Mouse (Mus musculus): ENCODE measurements around the gene Fzd10.

Gene Fzd10

GRCm38 (mm10) chr5:128601036-128602019 lies 684 bp downstream of the Fzd10 start:
- intact Hi-C loops (cut with DNase I), result loop anchor here (5.0 kb wide), 1 partner anchor 49 kb away; no protein-coding TSS in a partner anchor

GRCm38 (mm10) chr5:128603693-128604092 lies 3.0 kb downstream of the Fzd10 start:
- intact Hi-C loops (cut with DNase I), result loop anchor here (5.0 kb wide), 1 partner anchor 51 kb away; no protein-coding TSS in a partner anchor

- intact Hi-C loops (cut with DNase I), result loop anchor here (2.0 kb wide), 1 partner anchor 76 kb away; no protein-coding TSS in a partner anchor
These were observed 6.0 kb downstream of the Fzd10 start for GRCm38 (mm10) chr5:128606596-128606995.

GRCm38 (mm10) chr5:128609091-128609490 lies 8.4 kb downstream of the Fzd10 start:
- intact Hi-C loops (cut with DNase I), result no loop called here

GRCm38 (mm10) chr5:128617621-128618020 lies 17.0 kb downstream of the Fzd10 start:
- intact Hi-C loops (cut with DNase I), result no loop called here

DNA sequence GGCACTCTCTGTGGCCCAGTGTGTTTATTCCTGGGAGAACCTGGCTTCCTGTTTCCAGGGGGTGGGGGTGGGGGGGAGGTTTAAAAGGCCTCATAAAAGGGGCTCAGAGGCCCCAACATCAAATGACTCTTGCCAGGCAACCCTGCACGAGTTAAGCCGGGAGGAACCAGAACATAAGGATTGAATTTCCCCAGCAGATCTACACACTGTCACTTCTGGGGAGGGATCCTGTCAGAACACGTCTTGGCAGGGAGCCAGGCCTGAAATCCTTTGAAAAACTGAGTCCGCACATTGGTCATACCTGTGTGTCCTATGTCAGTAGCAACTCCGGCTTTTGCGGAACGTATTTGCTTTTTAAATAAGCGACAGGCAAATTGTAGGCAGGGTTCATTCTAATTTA lies 19.3 kb downstream of the Fzd10 start:
- intact Hi-C loops (cut with DNase I), result no loop called here

GRCm38 (mm10) chr5:128620408-128620807 lies 19.8 kb downstream of the Fzd10 start:
- intact Hi-C loops (cut with DNase I), result no loop called here

- intact Hi-C loops (cut with DNase I), result no loop called here
These were observed 27.1 kb downstream of the Fzd10 start for GRCm38 (mm10) chr5:128627763-128628162.

DNA sequence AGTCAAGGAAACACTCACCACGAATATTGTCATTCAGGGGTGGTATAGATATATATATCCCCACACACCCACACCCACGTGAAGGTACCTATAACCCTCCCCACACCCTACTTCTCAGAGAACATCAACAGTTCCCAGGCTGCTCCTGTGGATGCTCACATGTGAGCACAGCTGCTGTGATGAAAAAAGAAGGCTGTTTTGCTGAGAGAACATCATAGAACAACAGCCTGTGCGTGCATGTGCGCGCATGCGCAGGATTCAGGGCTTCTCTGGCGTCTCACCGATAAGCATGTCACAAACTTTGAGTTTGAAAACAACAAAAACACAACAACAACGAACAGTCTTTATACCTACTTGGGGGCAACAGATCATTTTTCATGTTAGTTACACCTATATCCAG lies 36.0 kb downstream of the Fzd10 start:
- intact Hi-C loops (cut with DNase I), result no loop called here

- intact Hi-C loops (cut with DNase I), result no loop called here
These were observed 36.7 kb downstream of the Fzd10 start for GRCm38 (mm10) chr5:128637071-128638015.

DNA sequence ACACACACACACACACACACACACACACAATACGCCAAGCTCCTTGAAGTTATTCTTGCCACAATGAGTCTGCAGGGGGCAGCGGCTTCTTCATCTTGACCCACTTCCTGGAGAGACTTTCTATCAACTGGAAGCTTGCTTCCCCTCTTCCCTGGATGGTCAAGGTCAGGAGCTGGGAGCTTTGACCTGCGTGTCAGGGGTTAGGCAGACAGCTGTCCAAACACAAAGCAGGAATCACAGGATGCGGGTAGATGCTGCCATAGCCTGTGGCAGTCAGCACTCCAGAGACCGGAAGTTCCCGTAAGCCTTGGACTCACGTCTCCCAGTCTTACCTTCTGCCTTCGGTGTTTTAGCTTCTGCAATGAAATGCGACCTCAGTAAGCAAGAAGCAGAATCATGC lies 38.1 kb downstream of the Fzd10 start:
- intact Hi-C loops (cut with DNase I), result no loop called here

DNA sequence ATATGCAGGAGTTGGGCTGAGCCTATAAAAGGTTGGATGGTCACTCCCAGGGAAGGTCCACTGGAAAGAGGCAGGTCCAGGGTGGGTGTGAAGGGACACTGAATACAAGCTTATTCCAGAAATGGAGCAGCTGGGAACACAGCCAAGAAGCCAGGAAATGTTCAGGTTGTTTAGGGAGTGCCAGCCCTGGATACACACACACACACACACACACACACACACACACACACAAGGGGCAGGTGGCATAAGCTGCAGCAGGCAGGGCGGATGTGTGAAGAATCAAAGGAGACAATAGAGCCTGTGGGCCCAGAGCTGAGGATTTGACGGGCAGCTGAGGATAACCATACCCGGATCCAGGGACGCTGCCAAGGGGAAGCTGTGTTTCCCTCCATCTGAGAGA lies 42.4 kb downstream of the Fzd10 start:
- intact Hi-C loops (cut with DNase I), result no loop called here

DNA sequence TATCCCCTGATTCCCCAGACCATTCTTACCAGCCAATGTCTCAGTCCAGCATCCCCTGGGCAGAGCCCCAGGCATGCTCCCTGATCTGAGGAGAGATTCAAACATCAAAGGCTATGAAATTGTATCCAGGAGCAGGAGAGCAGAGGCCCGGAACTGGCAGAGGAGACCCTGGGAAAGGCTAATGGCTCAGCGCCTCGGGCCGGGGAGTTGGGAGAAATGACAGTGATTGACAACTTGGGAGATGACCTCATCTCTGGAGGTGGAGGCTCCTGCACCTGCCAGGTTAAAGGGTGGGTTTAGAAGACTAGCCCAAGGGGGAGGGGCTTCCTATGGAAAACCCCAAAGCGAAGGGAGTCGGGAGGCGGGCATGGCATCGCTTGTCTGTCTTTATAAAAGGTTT lies 45.1 kb downstream of the Fzd10 start:
- intact Hi-C loops (cut with DNase I), result no loop called here

GRCm38 (mm10) chr5:128646286-128646685 lies 45.6 kb downstream of the Fzd10 start:
- intact Hi-C loops (cut with DNase I), result no loop called here

DNA sequence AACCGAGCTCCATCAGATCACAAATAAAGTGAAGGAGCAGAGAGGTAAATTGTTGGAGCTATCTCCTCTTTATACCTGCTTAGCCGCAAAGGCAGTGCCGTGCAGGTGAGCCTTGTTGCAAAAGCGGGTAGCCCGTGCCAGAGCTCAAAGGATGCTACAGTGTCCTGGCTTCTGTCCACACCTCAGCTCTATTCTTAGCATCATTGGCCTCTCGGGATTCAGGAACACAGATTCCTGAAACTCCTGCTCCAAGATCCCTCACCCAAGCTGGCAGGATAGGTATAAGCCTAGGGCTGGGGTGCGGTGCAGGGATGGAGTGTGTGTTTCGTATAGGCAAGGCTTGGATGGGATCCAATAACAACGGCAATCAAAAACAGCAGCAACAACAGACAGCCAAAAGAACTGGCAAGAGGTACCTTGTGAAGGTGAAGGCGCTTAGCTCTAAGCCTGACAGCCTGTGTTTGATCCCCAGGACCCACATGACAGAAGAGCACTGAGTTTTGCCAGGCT lies 46.6 kb downstream of the Fzd10 start:
- intact Hi-C loops (cut with DNase I), result no loop called here

GRCm38 (mm10) chr5:128649336-128649897 lies 48.8 kb downstream of the Fzd10 start:
- intact Hi-C loops (cut with DNase I), result no loop called here
